Mouse (Mus musculus) CH12.LX (cell line): ENCODE measurements around the gene Cdk14. TPM values are rescaled to one million over a fixed set of nuclear protein-coding genes. Genes with fewer than 3 reads are reported as not detected.

Source experiments
- DNase-seq: peaks from one replicate; pipeline ENCODE4 v3.0.0-alpha.2; 2013; ENCODE audit errors: extremely low read depth
- H3K27ac ChIP-seq: 2 replicates; pipeline ENCODE4 v1.5.1; 2012; ENCODE audit warnings: low read depth, mild to moderate bottlenecking, control low read depth, moderate library complexity; ENCODE audit not compliant: insufficient read depth
- H3K27me3 ChIP-seq: replicated peaks from 2 replicates; pipeline ENCODE3; 2012; ENCODE audit warnings: inconsistent platforms
- H3K36me3 ChIP-seq, 2 experiments: replicated peaks in 1 of 2; 2 replicates each; pipeline versions ENCODE3 to v1.6.1; 2012; ENCODE audit warnings: inconsistent platforms in 1 of 2, low read length in 1 of 2, mild to moderate bottlenecking in 1 of 2, mixed read lengths in 1 of 2, moderate library complexity in 1 of 2; ENCODE audit not compliant: control insufficient read depth in 1 of 2, insufficient read depth in 1 of 2
- H3K4me1 ChIP-seq, 2 experiments: 2 replicates each; pipeline ENCODE4 v1.6.1; 2012; ENCODE audit warnings: inconsistent platforms in 1 of 2, moderate library complexity in 1 of 2; ENCODE audit not compliant: insufficient read depth in 2 of 2, control insufficient read depth in 1 of 2
- H3K4me2 ChIP-seq: 2 replicates; pipeline ENCODE4 v1.6.1; 2012; ENCODE audit warnings: low read depth, mild to moderate bottlenecking, control low read depth; ENCODE audit not compliant: poor library complexity, insufficient read depth, severe bottlenecking
- H3K4me3 ChIP-seq, 3 experiments: fragments of 150-350 bp in 1 of 3; sonication (generic) in 1 of 3; replicated peaks in 1 of 3; 2 replicates each; pipeline versions ENCODE3 to v1.5.1; 2011 to 2012; ENCODE audit warnings: low read depth in 2 of 3, low read length in 2 of 3, mild to moderate bottlenecking in 2 of 3, moderate library complexity in 2 of 3, control low read depth in 1 of 3, improper control_type of control experiment in 1 of 3, inconsistent platforms in 1 of 3, mixed read lengths in 1 of 3; ENCODE audit not compliant: poor library complexity in 1 of 3
- H3K79me2 ChIP-seq: replicated peaks from 2 replicates; pipeline ENCODE4 v1.6.1; 2012; ENCODE audit warnings: mild to moderate bottlenecking, moderate library complexity; ENCODE audit not compliant: control insufficient read depth, poor library complexity, insufficient read depth, severe bottlenecking; ENCODE audit errors: extremely low read depth
- H3K9ac ChIP-seq: 2 replicates; pipeline ENCODE4 v1.6.1; 2012; ENCODE audit warnings: low read depth, mild to moderate bottlenecking, control low read depth, moderate library complexity; ENCODE audit not compliant: insufficient read depth
- H3K9me3 ChIP-seq: replicated peaks from 2 replicates; pipeline ENCODE3; 2012; ENCODE audit warnings: low read length, inconsistent platforms, mixed read lengths
- BHLHE40 ChIP-seq: IDR thresholded peaks from 2 replicates; pipeline ENCODE4 v1.6.1; 2011; ENCODE audit warnings: mild to moderate bottlenecking, low read depth, low read length, improper control_type of control experiment
- CHD1 ChIP-seq: IDR thresholded peaks from 2 replicates; pipeline ENCODE4 v1.6.1; 2012; ENCODE audit warnings: low read depth, low read length, improper control_type of control experiment, inconsistent platforms
- CHD2 ChIP-seq: IDR thresholded peaks from 2 replicates; pipeline ENCODE4 v1.6.1; 2011; ENCODE audit warnings: low read length, improper control_type of control experiment
- CTCF ChIP-seq, 2 experiments: IDR thresholded peaks in 1 of 2; conservative IDR thresholded peaks in 1 of 2; 2 replicates each; pipeline ENCODE4 v1.5.1; 2011 to 2012; ENCODE audit warnings: low read depth in 2 of 2, low read length in 2 of 2, improper control_type of control experiment in 1 of 2, inconsistent platforms in 1 of 2, mild to moderate bottlenecking in 1 of 2, moderate library complexity in 1 of 2
- E2F4 ChIP-seq: IDR thresholded peaks from 2 replicates; pipeline ENCODE4 v1.6.1; 2011; ENCODE audit warnings: low read depth, low read length, improper control_type of control experiment; ENCODE audit not compliant: insufficient replicate concordance
- ETS1 ChIP-seq: conservative IDR thresholded peaks from 2 replicates; pipeline ENCODE4 v1.6.1; 2012; ENCODE audit warnings: low read depth, mild to moderate bottlenecking, inconsistent platforms, low read length, improper control_type of control experiment, moderate library complexity
- MAZ ChIP-seq: IDR thresholded peaks from 2 replicates; pipeline ENCODE4 v1.6.1; 2012; ENCODE audit warnings: low read depth, mild to moderate bottlenecking, inconsistent platforms, low read length, improper control_type of control experiment, moderate library complexity
- MEF2A ChIP-seq: IDR thresholded peaks from 2 replicates; pipeline ENCODE4 v1.6.1; 2014; ENCODE audit warnings: low read depth, mild to moderate bottlenecking, inconsistent platforms, low read length, improper control_type of control experiment, borderline replicate concordance
- MXI1 ChIP-seq: IDR thresholded peaks from 2 replicates; pipeline ENCODE4 v1.6.1; 2011; ENCODE audit warnings: mild to moderate bottlenecking, low read depth, low read length, improper control_type of control experiment
- MYC ChIP-seq: IDR thresholded peaks from 2 replicates; pipeline ENCODE4 v1.6.1; 2011; ENCODE audit warnings: low read depth, mild to moderate bottlenecking, improper control_type of control experiment, low read length
- NELFE ChIP-seq: IDR thresholded peaks from 2 replicates; pipeline ENCODE4 v1.6.1; 2011; ENCODE audit warnings: low read depth, low read length, improper control_type of control experiment
- NRF1 ChIP-seq: IDR thresholded peaks from 2 replicates; pipeline ENCODE4 v1.6.1; 2014; ENCODE audit warnings: low read depth, mild to moderate bottlenecking, inconsistent platforms, low read length, improper control_type of control experiment, moderate library complexity
- RAD21 ChIP-seq: IDR thresholded peaks from 2 replicates; pipeline ENCODE4 v1.6.1; 2011; ENCODE audit warnings: low read depth, mild to moderate bottlenecking, low read length, improper control_type of control experiment, moderate library complexity
- RCOR1 ChIP-seq: conservative IDR thresholded peaks from 2 replicates; pipeline ENCODE4 v1.6.1; 2012; ENCODE audit warnings: low read depth, mild to moderate bottlenecking, inconsistent platforms, low read length, improper control_type of control experiment
- SMC3 ChIP-seq: IDR thresholded peaks from 2 replicates; pipeline ENCODE4 v1.6.1; 2011; ENCODE audit warnings: low read depth, low read length, improper control_type of control experiment
- UBTF ChIP-seq: IDR thresholded peaks from 2 replicates; pipeline ENCODE4 v1.6.1; 2012; ENCODE audit warnings: low read depth, mild to moderate bottlenecking, inconsistent platforms, low read length, improper control_type of control experiment, moderate library complexity
- USF2 ChIP-seq: conservative IDR thresholded peaks from 2 replicates; pipeline ENCODE4 v1.6.1; 2011; ENCODE audit warnings: low read depth, low read length, improper control_type of control experiment
- ZNF384 ChIP-seq: IDR thresholded peaks from 2 replicates; pipeline ENCODE4 v1.6.1; 2012; ENCODE audit warnings: low read depth, low read length, improper control_type of control experiment, inconsistent platforms
- dilution Hi-C: fragments of 300-500 bp; cut with MboI; formaldehyde crosslinking; loops from 2 replicates; pipeline ENCODE4 v1.14.3; 2020; ENCODE audit warnings: low sequenced_read_pairs; ENCODE audit not compliant: extremely low pct_unique_long_range_greater_than_20kb, extremely low pct_ligation_motif_present
- in situ Hi-C: fragments of 300-500 bp; cut with MboI; formaldehyde crosslinking; loops from 3 replicates; pipeline ENCODE4 v1.14.3; 2019; ENCODE audit warnings: low sequenced_read_pairs, low pct_ligation_motif_present, low pct_unique_long_range_greater_than_20kb, mixed read lengths
- polyA plus RNA-seq: library from polyadenylated mRNA; unstranded; fragments of >175 nt; gene quantifications from 2 replicates; pipeline ENCODE4 v1.2.1, GENCODE M21; 2012; ENCODE audit warnings: low read depth; ENCODE audit not compliant: insufficient read length
- total RNA-seq, 2 experiments: library from RNA; depleted of rRNA; stranded (reverse); fragments of 300-350 nt in 1 of 2; fragments of >200 nt in 1 of 2; gene quantifications; 2 replicates each; pipeline ENCODE4 v1.2.3; 2012 to 2014

Gene Cdk14
- total and polyA plus RNA-seq, 3 experiments = 3.7 to 12.0 (median 8.9) TPM

- no peak overlapping the region for H3K4me3 ChIP-seq
- TF ChIP-seq CTCF (conservative IDR thresholded peaks at IDR 0.05 in 1 of 2, IDR thresholded peaks at IDR 0.05 in 1 of 2; ENCODE audit: low read depth in 2 of 2, low read length in 2 of 2) = no peak
- no peak for TF ChIP-seq MXI1
- no peak for TF ChIP-seq MYC
- no peak for TF ChIP-seq RAD21
- no peak for TF ChIP-seq USF2
- no peak for TF ChIP-seq MEF2A
- no peak for TF ChIP-seq E2F4
- H3K27ac ChIP-seq = no peak overlapping the region
- no peak for DNase-seq
- in situ Hi-C loops (no loop called here), dilution Hi-C loops (no loop called here)
- H3K79me2 ChIP-seq = no peaks in the 10 kb centered on the region
- no peak overlapping the region for H3K9ac ChIP-seq
- H3K36me3 ChIP-seq = no peaks in the 10 kb centered on the region
- peaks cover 0 to 13% of the 10 kb centered on the region in 2 experiments; a peak in 3 of 4 replicates for H3K4me1 ChIP-seq
- H3K27me3 ChIP-seq = no peaks in the 10 kb centered on the region
- no peaks in the 10 kb centered on the region for H3K9me3 ChIP-seq
- no peak overlapping the region for H3K4me2 ChIP-seq
Measured at GRCm38 (mm10) chr5:5128852-5129251, 291.3 kb downstream of the Cdk14 start.

GRCm38 (mm10) chr5:5124645-5125044, 295.5 kb downstream of the Cdk14 start:
- no peaks in the 10 kb centered on the region for H3K79me2 ChIP-seq
- TF ChIP-seq UBTF (no peak), NRF1 (no peak), ETS1 (no peak), RCOR1 (no peak), MAZ (no peak), CHD1 (no peak), MXI1 (no peak), BHLHE40 (no peak), CHD2 (no peak), NELFE (no peak), SMC3 (no peak), ZNF384 (no peak), E2F4 (no peak)

More at GRCm38 (mm10) chr5:5124645-5125044, 295.5 kb downstream of the Cdk14 start:
- no peaks in the 10 kb centered on the region for H3K9me3 ChIP-seq
- no peaks in the 10 kb centered on the region for H3K36me3 ChIP-seq
- no peak overlapping the region for H3K9ac ChIP-seq
- no peak overlapping the region for H3K4me2 ChIP-seq
- peaks cover 0 to 13% of the 10 kb centered on the region in 2 experiments; a peak in 3 of 4 replicates for H3K4me1 ChIP-seq
- no peaks in the 10 kb centered on the region for H3K27me3 ChIP-seq
- dilution Hi-C loops (no loop called here), in situ Hi-C loops (no loop called here)
- DNase-seq = no peak
- H3K27ac ChIP-seq = no peak overlapping the region
- H3K4me3 ChIP-seq = no peak overlapping the region
